Mouse (Mus musculus): ENCODE measurements around the gene Nhej1.

GRCm38 (mm10) chr1:75125418-75125817, 418 bp upstream of the Nhej1 start:
- TF ChIP-seq CTCF (IDR thresholded peaks at IDR 0.05; ENCODE audit: low read depth, low read length) (no peak), EP300 (IDR thresholded peaks at IDR 0.05; ENCODE audit: insufficient read depth, low read depth, low read length) (no peak)
